Mouse (Mus musculus) kidney, postnatal 4 days (tissue): ENCODE measurements around the gene Vtn.

ENCODE experiments used
- DNase-seq, 2 experiments: peaks; one replicate each; pipeline ENCODE4 v3.0.0; 2021; ENCODE audit warnings: mixed read lengths in 2 of 2

The Vtn gene

GRCm38 (mm10) chr11:78499004-78499403 is at the start of gene Vtn:
Vtn (plus strand) TSS chr11:78499091.
- DNase-seq, result no peak

GRCm38 (mm10) chr11:78450337-78450736 is 48.6 kb upstream of the Vtn start:
- DNase-seq, result no peak

GRCm38 (mm10) chr11:78453675-78454074 is 45.2 kb upstream of the Vtn start:
- peak; percentile 86 for DNase-seq

- DNase-seq, result no peak
Observed at GRCm38 (mm10) chr11:78454276-78454675, 44.6 kb upstream of the Vtn start.

GRCm38 (mm10) chr11:78455308-78455707 is 43.6 kb upstream of the Vtn start:
- DNase-seq, result peak; percentile 65 to 70

- no peak for DNase-seq
Observed at GRCm38 (mm10) chr11:78458740-78459139, 40.2 kb upstream of the Vtn start.

GRCm38 (mm10) chr11:78461894-78462293 is 37.0 kb upstream of the Vtn start:
- no peak for DNase-seq

GRCm38 (mm10) chr11:78462669-78463068 is 36.2 kb upstream of the Vtn start:
- no peak for DNase-seq

GRCm38 (mm10) chr11:78463286-78464036 is 35.4 kb upstream of the Vtn start:
- no peak for DNase-seq

- DNase-seq, result peak in 1 of 2 experiments; percentile 13
Observed at GRCm38 (mm10) chr11:78465116-78465515, 33.8 kb upstream of the Vtn start.

- DNase-seq, result peak; percentile 92 to 95
Observed at GRCm38 (mm10) chr11:78465568-78466180, 33.2 kb upstream of the Vtn start, which contains the start of gene Slc46a1. Slc46a1 (plus strand) TSS chr11:78465697.

- peak; percentile 17 to 37 for DNase-seq
Observed at GRCm38 (mm10) chr11:78466242-78466912, 32.5 kb upstream of the Vtn start.

GRCm38 (mm10) chr11:78467515-78467914 is 31.4 kb upstream of the Vtn start:
- no peak for DNase-seq

GRCm38 (mm10) chr11:78467932-78468331 is 31.0 kb upstream of the Vtn start:
- no peak for DNase-seq

- no peak for DNase-seq
Observed at GRCm38 (mm10) chr11:78471326-78472103, 27.4 kb upstream of the Vtn start.

GRCm38 (mm10) chr11:78475289-78475688 is 23.6 kb upstream of the Vtn start:
- no peak for DNase-seq

GRCm38 (mm10) chr11:78483639-78484038 is 15.3 kb upstream of the Vtn start:
- no peak for DNase-seq

GRCm38 (mm10) chr11:78488168-78488567 is 10.7 kb upstream of the Vtn start:
- DNase-seq, result peak; percentile 85 to 86

- peak; percentile 57 to 67 for DNase-seq
Observed at GRCm38 (mm10) chr11:78490781-78491241, 8.1 kb upstream of the Vtn start.

GRCm38 (mm10) chr11:78495904-78496303 is 3.0 kb upstream of the Vtn start:
- DNase-seq, result peak; percentile 81 to 84

GRCm38 (mm10) chr11:78497071-78497541 is 1.8 kb upstream of the Vtn start:
- peak; percentile 57 to 72 for DNase-seq
